Mouse (Mus musculus) intestine, embryonic 15.5 days (tissue): ENCODE results near the gene Cygb. TPM values are rescaled to one million over a fixed set of nuclear protein-coding genes. Genes with fewer than 3 reads are reported as not detected.
"Not testable (repeated sequence)": the region's sequence is repeated elsewhere in the genome, so short reads cannot be mapped to it uniquely, and the experiment has no call there.

ENCODE experiments used
- ATAC-seq: fragments of 200-750 bp; cut with Nextera tagmentation; 2 replicates; pipeline ENCODE4 v1.8.0; 2017; ENCODE audit warnings: moderate TSS enrichment, moderate library complexity
- H3K27ac ChIP-seq: fragments of 300-500 bp; sonication (generic); 2 replicates; pipeline ENCODE4 v1.5.1; 2015; ENCODE audit warnings: mild to moderate bottlenecking, inconsistent platforms
- H3K27me3 ChIP-seq: fragments of 300-500 bp; sonication (generic); replicated peaks from 2 replicates; pipeline ENCODE4 v1.6.1; 2015; ENCODE audit warnings: inconsistent platforms
- H3K36me3 ChIP-seq: fragments of 300-500 bp; sonication (generic); 2 replicates; pipeline ENCODE4 v1.6.1; 2015; ENCODE audit warnings: inconsistent platforms
- H3K4me1 ChIP-seq: fragments of 300-500 bp; sonication (generic); replicated peaks from 2 replicates; pipeline ENCODE4 v1.6.1; 2015; ENCODE audit warnings: inconsistent platforms
- H3K4me2 ChIP-seq: fragments of 300-500 bp; sonication (generic); replicated peaks from 2 replicates; pipeline ENCODE4 v1.6.1; 2015; ENCODE audit warnings: mild to moderate bottlenecking, inconsistent platforms
- H3K4me3 ChIP-seq: fragments of 300-500 bp; sonication (generic); replicated peaks from 2 replicates; pipeline ENCODE4 v1.5.1; 2015; ENCODE audit warnings: inconsistent platforms
- H3K9ac ChIP-seq: fragments of 300-500 bp; sonication (generic); 2 replicates; pipeline ENCODE4 v1.6.1; 2015; ENCODE audit warnings: inconsistent platforms
- H3K9me3 ChIP-seq: fragments of 300-500 bp; sonication (generic); 2 replicates; pipeline ENCODE4 v1.6.1; 2016; ENCODE audit warnings: inconsistent platforms
- WGBS: fragments of 180-500 bp; shearing (Covaris S2); methylation state at CpG from one replicate; pipeline ENCODE4 v1.1.7; 2015; 5-methylcytosine and 5-hydroxymethylcytosine counted together
- polyA plus RNA-seq: library from polyadenylated mRNA; unstranded; fragments of >200 nt; fragmentation: Nextera tagmentation; extraction: Ambion mirVana; gene quantifications from 2 replicates; pipeline ENCODE4 v1.2.1, GENCODE M21; 2015

Gene Cygb
- polyA plus RNA-seq, 1 experiment from 2014 or later = 12.9 TPM

GRCm38 (mm10) chr11:116613234-116613633, 40.9 kb downstream of the Cygb start:
- Histone ChIP-seq H3K4me2 (no peak overlapping the region), H3K9ac (no peak overlapping the region), H3K27ac (no peak overlapping the region), H3K4me1 (peaks cover 23% of the 10 kb centered on the region), H3K27me3 (no peaks in the 10 kb centered on the region), H3K36me3 (no peaks in the 10 kb centered on the region), H3K4me3 (no peak overlapping the region), H3K9me3 (no peaks in the 10 kb centered on the region)
- WGBS = 86% methylated on average over 6 of the region's 6 CpGs
- ATAC-seq = no peak

- 92% methylated on average over 1 of the region's 1 CpGs for WGBS
- no peak overlapping the region for H3K4me2 ChIP-seq
- no peaks in the 10 kb centered on the region for H3K27me3 ChIP-seq
- peaks cover 20% of the 10 kb centered on the region for H3K4me1 ChIP-seq
- no peak overlapping the region for H3K9ac ChIP-seq
- H3K9me3 ChIP-seq = no peaks in the 10 kb centered on the region
- H3K36me3 ChIP-seq = no peaks in the 10 kb centered on the region
- no peak overlapping the region for H3K27ac ChIP-seq
- no peak for ATAC-seq
- no peak overlapping the region for H3K4me3 ChIP-seq
Measured at GRCm38 (mm10) chr11:116612554-116612953, 41.6 kb downstream of the Cygb start.

GRCm38 (mm10) chr11:116611883-116612282, 42.2 kb downstream of the Cygb start:
- 91% methylated on average over 9 of the region's 9 CpGs for WGBS

DNA sequence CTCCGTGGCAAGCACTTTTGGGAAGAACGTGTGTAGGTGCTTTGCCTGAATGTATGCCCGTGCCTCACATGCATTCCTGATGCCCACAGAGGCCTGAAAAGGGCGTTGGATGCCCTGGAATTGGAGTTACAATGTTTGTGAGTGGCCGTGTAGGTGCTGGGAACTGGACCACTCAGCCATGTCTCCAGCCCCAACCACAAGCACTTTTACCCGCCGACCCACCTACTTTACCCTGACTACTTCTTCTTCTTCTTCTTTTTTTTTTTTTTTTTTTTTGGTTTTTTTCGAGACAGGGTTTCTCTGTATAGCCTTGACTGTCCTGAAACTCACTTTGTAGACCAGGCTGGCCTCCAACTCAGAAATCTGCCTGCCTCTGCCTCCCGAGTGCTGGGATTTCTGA, 42.9 kb downstream of the Cygb start:
- WGBS = 91% methylated on average over 9 of the region's 9 CpGs
- not testable (repeated sequence) for H3K4me2 ChIP-seq, H3K36me3 ChIP-seq

More at GRCm38 (mm10) chr11:116611883-116612282, 42.2 kb downstream of the Cygb start:
- no peaks in the 10 kb centered on the region for H3K27me3 ChIP-seq
- no peaks in the 10 kb centered on the region for H3K9me3 ChIP-seq
- peaks cover 20% of the 10 kb centered on the region for H3K4me1 ChIP-seq
- no peak overlapping the region for H3K9ac ChIP-seq
- no peak overlapping the region for H3K27ac ChIP-seq
- no peak overlapping the region for H3K4me2 ChIP-seq
- no peak overlapping the region for H3K4me3 ChIP-seq
- no peak for ATAC-seq
- no peaks in the 10 kb centered on the region for H3K36me3 ChIP-seq

DNA sequence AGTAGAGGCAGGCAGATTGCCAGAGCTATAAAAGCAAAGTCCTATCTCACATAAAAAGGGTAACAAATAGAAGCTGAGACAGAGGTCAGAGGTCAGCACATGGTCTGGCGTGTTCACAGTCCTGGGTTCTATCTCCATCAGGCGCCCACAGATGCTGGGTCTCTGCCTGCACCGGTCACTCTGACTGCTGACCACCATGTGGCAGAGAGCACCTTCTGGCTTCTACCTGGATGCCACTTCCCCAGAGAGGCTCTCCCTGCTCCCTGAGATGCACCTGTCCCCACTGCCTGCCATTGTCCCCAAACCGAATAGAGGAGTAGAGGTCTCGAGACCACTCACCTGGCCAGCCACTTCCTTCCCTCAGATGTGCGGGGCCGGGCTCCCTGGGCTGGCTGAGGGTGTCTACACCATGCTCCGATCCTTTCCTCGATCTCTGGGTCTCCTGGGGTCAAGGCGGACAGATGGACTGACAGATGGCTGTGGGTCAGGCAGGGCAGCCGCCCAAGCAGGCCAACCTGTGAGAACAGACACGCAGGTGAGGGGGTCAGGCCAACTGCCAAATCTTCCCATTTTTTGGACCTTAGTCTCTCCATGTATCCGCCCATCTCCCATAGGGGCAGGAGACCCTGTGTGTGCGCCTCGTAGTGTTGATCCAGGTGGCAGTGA, 44.0 kb downstream of the Cygb start:
- Histone ChIP-seq H3K9ac (no peak overlapping the region), H3K9me3 (no peaks in the 10 kb centered on the region), H3K4me1 (0 out of 2 replicates have a peak, but pooled peaks cover 4% of the 10 kb centered on the region), H3K27ac (no peak overlapping the region), H3K4me3 (no peak overlapping the region), H3K4me2 (no peak overlapping the region), H3K27me3 (no peaks in the 10 kb centered on the region), H3K36me3 (no peaks in the 10 kb centered on the region)
- ATAC-seq = no peak
- 77% methylated on average over 15 of the region's 15 CpGs for WGBS

More for the DNA sequence above, 42.9 kb downstream of the Cygb start:
- not testable (repeated sequence) for H3K9ac ChIP-seq, ATAC-seq, H3K27me3 ChIP-seq, H3K9me3 ChIP-seq, H3K4me3 ChIP-seq, H3K27ac ChIP-seq
- H3K4me1 ChIP-seq = peaks cover 14% of the 10 kb centered on the region

GRCm38 (mm10) chr11:116607717-116608116, 46.4 kb downstream of the Cygb start:
- Histone ChIP-seq H3K27ac (no peak overlapping the region), H3K4me2 (no peak overlapping the region), H3K27me3 (no peaks in the 10 kb centered on the region), H3K9me3 (no peaks in the 10 kb centered on the region), H3K4me1 (0 out of 2 replicates have a peak, but pooled peaks cover 4% of the 10 kb centered on the region), H3K9ac (no peak overlapping the region), H3K36me3 (0 out of 2 replicates have a peak, but pooled peaks cover 4% of the 10 kb centered on the region), H3K4me3 (no peak overlapping the region)
- 88% methylated on average over 3 of the region's 3 CpGs for WGBS
- ATAC-seq = no peak

DNA sequence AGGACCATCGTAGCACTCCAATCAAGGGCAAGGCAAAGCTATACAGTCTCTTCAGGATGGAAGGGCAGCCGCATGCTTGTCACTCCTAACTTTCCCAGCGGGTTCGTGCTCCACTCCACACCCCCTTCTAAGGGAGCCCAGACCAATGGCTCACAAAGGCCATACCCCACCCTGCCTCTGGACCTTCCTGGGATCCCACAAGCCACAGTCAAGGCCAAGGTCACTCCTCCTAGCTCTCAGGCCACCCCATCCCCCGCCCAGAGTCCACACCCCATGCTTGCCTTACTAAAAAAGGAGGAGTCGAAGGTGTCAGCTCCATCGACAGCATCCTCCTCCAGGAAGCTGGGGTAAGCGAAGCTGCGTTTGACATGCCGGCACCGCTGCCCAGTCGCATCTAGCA, 50.0 kb downstream of the Cygb start:
- H3K9me3 ChIP-seq = no peaks in the 10 kb centered on the region
- H3K27me3 ChIP-seq = no peaks in the 10 kb centered on the region
- no peaks in the 10 kb centered on the region for H3K4me1 ChIP-seq
- H3K4me2 ChIP-seq = no peak overlapping the region
- no peak overlapping the region for H3K9ac ChIP-seq
- H3K4me3 ChIP-seq = no peak overlapping the region
- ATAC-seq = no peak
- WGBS = 85% methylated on average over 12 of the region's 12 CpGs
- 0 out of 2 replicates have a peak, but pooled peaks cover 4% of the 10 kb centered on the region for H3K36me3 ChIP-seq
- no peak overlapping the region for H3K27ac ChIP-seq

DNA sequence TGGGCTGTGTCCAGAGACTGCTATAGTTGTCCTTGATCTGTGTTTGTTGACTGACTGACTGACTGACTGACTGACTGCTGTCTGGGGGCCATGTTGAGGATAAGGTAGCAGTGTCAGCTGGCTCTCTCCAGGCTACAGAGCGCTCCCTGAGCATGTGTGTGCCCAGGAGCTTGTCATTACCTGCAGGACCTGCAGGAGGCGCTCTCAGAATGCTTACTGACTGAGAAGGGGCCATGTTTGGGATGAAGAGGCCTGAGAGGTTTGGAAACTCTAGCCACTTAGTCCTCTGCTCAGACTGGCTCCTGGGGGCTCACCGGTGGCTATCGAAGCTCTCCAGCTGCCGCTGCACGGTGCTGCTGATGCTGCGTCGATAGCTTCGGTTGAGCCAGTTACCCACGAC, 50.8 kb downstream of the Cygb start:
- no peak overlapping the region for H3K27ac ChIP-seq
- no peaks in the 10 kb centered on the region for H3K27me3 ChIP-seq
- 0 out of 2 replicates have a peak, but pooled peaks cover 6% of the 10 kb centered on the region for H3K36me3 ChIP-seq

GRCm38 (mm10) chr11:116602043-116602442, 52.1 kb downstream of the Cygb start:
- Histone ChIP-seq H3K27me3 (no peaks in the 10 kb centered on the region), H3K36me3 (0 out of 2 replicates have a peak, but pooled peaks cover 6% of the 10 kb centered on the region), H3K4me3 (no peak overlapping the region), H3K4me1 (no peaks in the 10 kb centered on the region), H3K27ac (no peak overlapping the region), H3K4me2 (no peak overlapping the region), H3K9me3 (no peaks in the 10 kb centered on the region), H3K9ac (no peak overlapping the region)
- 92% methylated on average over 8 of the region's 8 CpGs for WGBS
- ATAC-seq = no peak

More for the DNA sequence above, 50.8 kb downstream of the Cygb start:
- ATAC-seq = no peak
- Histone ChIP-seq H3K4me1 (no peaks in the 10 kb centered on the region), H3K9ac (no peak overlapping the region), H3K4me3 (no peak overlapping the region), H3K4me2 (no peak overlapping the region), H3K9me3 (no peaks in the 10 kb centered on the region)
- 90% methylated on average over 10 of the region's 10 CpGs for WGBS

GRCm38 (mm10) chr11:116601166-116601565, 52.9 kb downstream of the Cygb start:
- 97% methylated on average over 8 of the region's 8 CpGs for WGBS
- H3K27ac ChIP-seq = no peak overlapping the region

DNA sequence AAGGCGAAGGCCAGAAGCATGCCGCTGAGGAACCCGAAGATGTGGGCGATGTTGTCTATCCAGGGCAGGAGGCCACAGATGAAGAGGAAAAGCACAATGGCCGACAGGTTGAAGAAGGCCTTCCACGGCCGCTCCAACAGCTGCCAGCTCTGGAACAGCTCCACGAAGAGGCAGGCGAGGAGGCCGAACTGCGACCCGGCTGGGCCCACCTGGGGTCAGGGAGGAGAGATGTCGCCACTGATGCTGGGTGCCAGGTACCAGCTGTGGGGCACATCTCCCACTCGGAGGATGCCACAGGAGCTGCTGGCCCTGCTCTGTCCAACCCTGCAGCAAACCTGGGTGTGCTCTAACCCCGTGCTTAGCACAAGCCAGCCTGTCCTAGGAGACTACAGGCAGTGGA, 54.9 kb downstream of the Cygb start:
- Histone ChIP-seq H3K36me3 (0 out of 2 replicates have a peak, but pooled peaks cover 6% of the 10 kb centered on the region), H3K9ac (no peak overlapping the region), H3K4me2 (no peak overlapping the region), H3K27me3 (no peaks in the 10 kb centered on the region), H3K4me3 (no peak overlapping the region), H3K9me3 (no peaks in the 10 kb centered on the region), H3K4me1 (no peaks in the 10 kb centered on the region), H3K27ac (no peak overlapping the region)
- WGBS = 95% methylated on average over 15 of the region's 15 CpGs
- no peak for ATAC-seq

More at GRCm38 (mm10) chr11:116601166-116601565, 52.9 kb downstream of the Cygb start:
- 0 out of 2 replicates have a peak, but pooled peaks cover 6% of the 10 kb centered on the region for H3K36me3 ChIP-seq
- H3K4me3 ChIP-seq = no peak overlapping the region
- H3K4me2 ChIP-seq = no peak overlapping the region
- no peak for ATAC-seq
- H3K9ac ChIP-seq = no peak overlapping the region
- no peaks in the 10 kb centered on the region for H3K4me1 ChIP-seq
- H3K9me3 ChIP-seq = no peaks in the 10 kb centered on the region
- H3K27me3 ChIP-seq = no peaks in the 10 kb centered on the region

DNA sequence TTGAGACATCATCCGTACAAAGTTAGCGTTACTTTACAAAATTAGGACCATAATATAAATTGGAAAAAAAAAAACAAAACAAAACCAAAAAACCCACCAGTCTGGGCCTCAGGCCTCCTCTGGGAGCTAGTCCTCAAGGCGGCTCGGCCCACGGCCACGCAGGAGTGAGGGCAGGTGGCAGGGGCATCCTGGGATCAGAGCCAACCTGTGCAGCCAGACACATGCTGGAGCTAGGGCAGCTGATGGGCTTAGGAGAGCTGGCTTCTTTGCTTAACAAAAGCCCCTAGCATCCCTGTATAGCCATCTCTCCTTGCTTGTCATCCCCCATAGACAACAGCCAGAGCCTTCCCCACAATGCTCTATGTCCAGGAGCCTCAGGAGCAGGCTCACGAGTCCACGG, 55.9 kb downstream of the Cygb start:
- Histone ChIP-seq H3K36me3 (0 out of 2 replicates have a peak, but pooled peaks cover 2% of the 10 kb centered on the region), H3K4me1 (no peaks in the 10 kb centered on the region), H3K9ac (no peak overlapping the region), H3K27ac (no peak overlapping the region), H3K4me3 (no peak overlapping the region), H3K9me3 (no peaks in the 10 kb centered on the region), H3K27me3 (no peaks in the 10 kb centered on the region), H3K4me2 (no peak overlapping the region)
- no peak for ATAC-seq
- WGBS = 85% methylated on average over 8 of the region's 8 CpGs

- WGBS = 88% methylated on average over 19 of the region's 19 CpGs
- 0 out of 2 replicates have a peak, but pooled peaks cover 2% of the 10 kb centered on the region for H3K36me3 ChIP-seq
- no peak overlapping the region for H3K27ac ChIP-seq
- H3K9me3 ChIP-seq = no peaks in the 10 kb centered on the region
- no peak overlapping the region for H3K9ac ChIP-seq
- H3K4me2 ChIP-seq = no peak overlapping the region
- H3K4me3 ChIP-seq = no peak overlapping the region
- no peaks in the 10 kb centered on the region for H3K4me1 ChIP-seq
- H3K27me3 ChIP-seq = no peaks in the 10 kb centered on the region
- no peak for ATAC-seq
Measured at GRCm38 (mm10) chr11:116596766-116597165, 57.3 kb downstream of the Cygb start.
